Mouse (Mus musculus): ENCODE data around the gene Tbcd. TPM values are rescaled to one million over a fixed set of nuclear protein-coding genes. Genes with fewer than 3 reads are reported as not detected.

Gene Tbcd
- polyA plus RNA-seq, 1 experiment from 2014 or later = 16.5 TPM

Other genes with a start within 250 kb of the Tbcd start
- 6.2 and 7.9 TPM in 2 replicates for gene Hexdc, start 247.5 kb upstream of the Tbcd start, polyA plus RNA-seq (2014; fragmentation: Nextera tagmentation; extraction: Ambion mirVana)
- 25.3 and 29.9 TPM in 2 replicates for gene Ogfod3, start 247.2 kb upstream of the Tbcd start, polyA plus RNA-seq (2014; fragmentation: Nextera tagmentation; extraction: Ambion mirVana)
- gene Cybc1, start 222.6 kb upstream of the Tbcd start, polyA plus RNA-seq (2014; fragmentation: Nextera tagmentation; extraction: Ambion mirVana) = 20.5 and 21.7 TPM in 2 replicates
- 51.3 and 61.0 TPM in 2 replicates for gene Narf, start 214.7 kb upstream of the Tbcd start, polyA plus RNA-seq (2014; fragmentation: Nextera tagmentation; extraction: Ambion mirVana)
- 8.4 and 8.6 TPM in 2 replicates for gene Foxk2, start 192.0 kb upstream of the Tbcd start, polyA plus RNA-seq (2014; fragmentation: Nextera tagmentation; extraction: Ambion mirVana)
- 84.8 and 88.8 TPM in 2 replicates for gene Wdr45b, start 97.5 kb upstream of the Tbcd start, polyA plus RNA-seq (2014; fragmentation: Nextera tagmentation; extraction: Ambion mirVana)
- 3.4 and 4.5 TPM in 2 replicates for gene Rab40b, start 63.7 kb upstream of the Tbcd start, polyA plus RNA-seq (2014; fragmentation: Nextera tagmentation; extraction: Ambion mirVana)
- 4.1 and 4.8 TPM in 2 replicates for gene Fn3krp, start 30.5 kb upstream of the Tbcd start, polyA plus RNA-seq (2014; fragmentation: Nextera tagmentation; extraction: Ambion mirVana)
- gene Fn3k, start 17.0 kb upstream of the Tbcd start, polyA plus RNA-seq (2014; fragmentation: Nextera tagmentation; extraction: Ambion mirVana) = 4.5 and 6.2 TPM in 2 replicates
- gene Zfp750, start 67.4 kb downstream of the Tbcd start, polyA plus RNA-seq (2014; fragmentation: Nextera tagmentation; extraction: Ambion mirVana) = 0.19 TPM in 1 of 2 replicates, not detected in the other
- gene B3gntl1, start 221.2 kb downstream of the Tbcd start, polyA plus RNA-seq (2014; fragmentation: Nextera tagmentation; extraction: Ambion mirVana) = 6.4 and 6.5 TPM in 2 replicates
- gene Metrnl, start 249.6 kb downstream of the Tbcd start, polyA plus RNA-seq (2014; fragmentation: Nextera tagmentation; extraction: Ambion mirVana) = 6.0 and 7.0 TPM in 2 replicates